Mouse (Mus musculus) telencephalon, adult 2 months (tissue): ENCODE results near the gene Ppp2r3a.

Experiments
- DNase-seq: peaks from one replicate; pipeline ENCODE4 v3.0.0-alpha.2; 2011; ENCODE audit warnings: low read depth, low spot score

The Ppp2r3a gene

DNA sequence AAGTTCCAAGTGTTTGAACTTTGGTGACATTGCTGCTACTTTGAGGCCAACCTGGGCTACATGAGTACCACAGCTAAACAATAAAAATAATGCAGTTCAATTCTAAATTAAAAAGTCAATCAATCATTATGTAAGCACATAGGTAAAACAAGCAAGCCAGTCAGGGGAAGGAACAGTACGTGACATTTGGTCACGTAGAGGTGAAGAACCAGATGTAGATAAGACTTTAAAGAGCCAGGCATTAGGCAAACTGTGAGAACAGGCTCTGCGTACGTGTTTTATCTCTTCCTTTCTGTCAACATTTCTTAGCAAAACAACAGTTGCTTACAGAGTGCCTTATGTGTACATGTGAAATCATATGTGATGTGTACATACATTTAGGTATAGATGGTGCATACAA, 946 bp upstream of the Ppp2r3a start:
- DNase-seq = no peak

DNA sequence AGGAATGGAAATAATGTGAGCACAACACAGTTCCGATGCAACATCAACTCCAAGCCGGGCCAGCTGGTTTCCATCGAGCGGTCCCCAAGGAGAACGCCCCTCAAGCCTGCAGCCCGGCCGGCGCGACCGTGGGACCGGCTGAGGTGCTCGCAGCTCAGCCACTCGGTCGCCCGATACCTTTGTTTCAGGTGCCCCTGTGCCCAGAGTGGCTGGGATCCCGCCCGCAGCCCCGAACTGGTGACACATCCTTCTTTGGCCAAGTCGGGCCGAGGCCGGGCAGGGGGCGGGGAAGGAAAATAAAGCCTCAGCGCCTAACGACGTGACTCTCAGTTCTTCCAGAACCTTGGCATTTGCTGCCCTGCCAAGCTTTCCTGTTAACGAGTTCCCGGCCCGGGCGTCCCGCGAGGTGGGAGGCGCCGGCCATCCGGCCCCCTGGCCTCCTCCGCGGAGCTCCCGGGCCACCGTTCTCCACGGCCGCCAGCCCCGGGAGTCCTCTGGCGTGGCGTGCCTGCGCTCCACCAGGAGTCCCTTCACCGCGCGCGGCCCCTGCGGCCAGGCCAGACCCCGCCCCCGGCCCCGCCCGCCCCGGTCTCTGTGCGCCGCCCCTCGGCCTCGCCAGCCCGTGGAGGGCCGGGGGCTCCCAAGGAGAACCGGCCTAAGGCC, 483 bp downstream of the Ppp2r3a start:
- no peak for DNase-seq

DNA sequence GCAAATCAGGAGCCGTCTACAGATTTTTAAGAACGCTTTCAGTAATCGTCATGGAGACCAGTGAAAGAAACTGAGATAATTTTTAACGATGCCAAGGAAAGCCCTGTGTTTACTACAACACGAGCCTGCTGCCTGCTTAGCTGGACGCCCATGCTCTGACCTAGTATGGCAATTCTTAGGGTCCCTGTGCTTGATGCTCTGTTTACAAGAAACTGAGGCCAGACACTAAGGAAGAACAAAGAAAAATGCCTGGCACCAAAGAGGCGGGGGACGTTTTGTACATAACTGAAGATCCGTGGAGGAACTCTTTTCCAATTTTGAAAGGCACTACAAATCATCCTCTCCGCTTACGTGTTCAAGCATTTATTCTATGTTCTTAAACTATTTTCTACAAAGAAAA, 1.1 kb downstream of the Ppp2r3a start:
- no peak for DNase-seq

DNA sequence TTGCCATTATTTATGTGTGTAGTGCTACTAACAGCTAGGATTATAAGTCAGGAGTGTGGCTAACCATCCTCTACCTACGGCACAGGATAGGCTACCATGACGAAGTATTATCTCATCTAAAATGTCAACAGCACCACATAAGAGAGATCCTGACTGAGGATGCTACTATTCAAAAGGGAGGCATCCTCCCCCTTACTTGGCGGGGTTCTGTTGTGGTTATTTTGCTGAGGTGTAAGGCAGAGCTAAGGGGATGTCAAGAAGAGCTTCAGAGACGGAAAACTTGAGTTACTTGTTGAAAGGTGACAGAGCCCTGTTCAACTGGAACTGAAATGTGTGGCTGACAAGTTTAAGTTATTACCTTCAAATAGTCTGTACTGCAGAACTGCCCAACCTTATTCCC, 2.0 kb downstream of the Ppp2r3a start:
- no peak for DNase-seq

DNA sequence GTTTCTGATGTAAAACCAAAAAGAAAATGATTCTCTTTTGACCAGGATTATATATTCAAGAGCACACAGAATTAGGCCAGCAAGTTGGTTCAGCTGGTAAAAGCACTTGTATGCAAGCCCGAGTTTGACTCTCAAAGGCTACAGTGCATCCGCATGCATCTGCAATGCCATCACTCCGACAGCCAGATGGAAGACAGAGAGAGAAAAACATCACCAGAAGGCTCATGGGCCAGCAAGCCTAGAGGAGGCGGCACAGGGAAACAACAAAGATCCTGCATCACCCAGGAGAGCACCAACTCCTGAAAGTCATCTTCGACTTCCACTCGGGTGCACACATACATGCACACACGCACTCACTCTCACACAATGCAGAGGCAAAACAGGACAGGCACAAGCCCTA, 4.1 kb downstream of the Ppp2r3a start:
- peak; percentile 17 for DNase-seq

DNA sequence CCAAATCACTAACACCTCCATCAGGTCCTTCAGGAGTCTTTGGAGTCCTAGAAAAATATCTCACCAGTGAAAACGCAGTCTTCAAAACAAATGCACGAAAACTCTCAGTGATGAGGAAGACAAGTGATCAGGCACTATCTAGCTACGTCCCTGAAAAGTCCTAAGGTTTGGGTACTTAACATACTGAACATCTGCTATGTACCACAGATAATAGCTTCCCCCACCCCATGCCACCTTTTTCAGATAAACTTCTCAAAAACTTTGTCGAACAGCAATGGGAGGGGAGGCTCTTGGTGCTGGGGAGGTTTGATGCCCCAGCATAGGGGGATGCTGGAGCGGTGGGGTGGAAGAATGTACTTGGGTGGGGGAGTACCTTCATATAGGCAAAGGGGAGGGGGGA, 6.1 kb downstream of the Ppp2r3a start:
- DNase-seq = no peak

DNA sequence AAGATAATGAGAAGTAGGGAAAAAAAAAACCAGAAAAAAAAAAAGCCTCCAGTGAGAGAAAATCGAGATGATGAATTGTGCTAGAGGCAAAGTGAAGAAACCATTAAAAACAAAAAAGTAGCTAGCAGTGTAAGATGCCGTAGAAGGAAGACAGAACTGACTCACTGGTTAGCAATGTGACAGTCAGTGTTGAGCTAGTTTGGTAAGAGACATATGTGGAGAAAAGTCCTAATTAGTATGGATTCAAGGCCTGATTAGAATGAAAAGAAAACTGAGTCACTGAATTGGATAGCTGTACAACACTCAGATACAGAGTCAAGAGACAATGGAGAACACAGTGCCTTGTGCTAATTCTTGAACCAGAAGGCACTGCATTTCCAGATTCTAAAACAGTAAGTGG, 7.9 kb downstream of the Ppp2r3a start:
- no peak for DNase-seq

DNA sequence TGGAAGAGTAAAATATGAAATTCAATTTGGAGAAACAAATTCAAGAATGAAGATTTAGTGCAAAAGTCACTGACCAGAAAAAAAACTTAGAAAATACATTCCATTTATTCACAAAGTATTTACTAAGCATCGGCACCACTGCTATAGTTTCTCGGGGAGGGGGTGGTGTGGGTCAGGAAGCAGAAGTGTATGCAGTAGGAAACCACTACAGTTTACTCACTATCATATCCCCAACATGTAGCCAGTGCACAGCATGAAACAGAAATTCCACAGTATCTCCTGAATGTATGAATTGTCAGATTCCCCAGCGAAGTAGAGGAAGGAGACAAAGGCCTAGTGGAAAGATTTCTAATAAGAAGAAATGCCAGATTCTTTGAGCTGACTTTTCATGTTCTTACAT, 11.4 kb downstream of the Ppp2r3a start:
- no peak for DNase-seq

DNA sequence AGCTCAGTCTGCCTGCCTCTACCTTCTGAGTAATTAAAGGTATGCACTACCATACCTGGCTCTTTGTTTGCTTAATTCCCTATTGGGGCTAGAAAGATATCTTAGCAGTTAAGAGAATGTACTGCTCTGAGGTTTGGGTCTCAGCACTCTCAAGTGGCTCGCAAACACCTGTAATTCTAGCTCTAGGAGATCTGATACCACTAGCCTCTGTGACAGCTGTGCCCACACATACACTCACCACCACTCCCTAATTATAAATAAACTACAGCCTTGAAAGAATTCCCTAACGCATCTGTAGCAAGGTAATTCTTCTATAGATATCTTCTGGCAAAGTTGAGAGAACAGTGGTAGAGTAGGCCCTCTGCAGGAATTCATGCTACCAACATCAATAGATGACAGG, 15.8 kb downstream of the Ppp2r3a start:
- no peak for DNase-seq

DNA sequence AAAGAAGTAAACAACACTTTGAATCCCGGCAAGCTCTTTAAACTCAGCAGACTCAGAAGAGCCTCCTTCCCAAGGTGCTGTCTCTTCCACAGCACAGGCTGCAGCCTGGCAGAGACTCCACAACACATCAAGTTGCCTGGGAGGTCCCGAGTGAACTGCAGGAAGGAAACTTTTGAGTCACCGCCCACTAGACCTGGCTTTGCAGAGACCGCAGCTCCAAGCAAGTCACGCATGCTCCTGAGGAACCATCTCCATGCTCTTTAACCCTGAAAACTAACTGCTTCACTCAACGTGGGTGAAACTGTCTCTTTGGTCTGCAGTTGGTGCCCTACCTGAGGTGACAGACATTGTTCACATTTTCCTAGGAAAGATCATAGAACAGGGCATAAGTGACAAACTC, 19.6 kb downstream of the Ppp2r3a start:
- no peak for DNase-seq

DNA sequence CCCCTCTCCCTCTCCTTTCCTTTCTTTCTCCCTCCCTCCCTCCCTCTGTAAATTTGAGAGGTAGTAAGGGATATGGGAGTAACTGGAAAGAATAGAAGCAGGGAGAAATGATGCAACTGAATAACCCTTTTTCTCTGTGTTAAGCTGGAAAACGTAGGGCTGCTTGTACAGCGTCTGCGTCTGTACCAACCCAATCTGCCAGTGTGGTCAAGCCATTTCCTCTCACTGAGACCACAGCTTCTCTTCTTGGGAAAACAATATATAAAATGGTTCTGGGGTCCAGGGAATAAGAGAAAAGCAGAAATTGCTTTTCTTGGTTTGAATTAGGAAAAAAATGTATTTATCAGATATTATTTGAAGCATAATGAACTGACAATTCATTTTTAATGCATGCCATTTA, 21.6 kb downstream of the Ppp2r3a start:
- DNase-seq = no peak

DNA sequence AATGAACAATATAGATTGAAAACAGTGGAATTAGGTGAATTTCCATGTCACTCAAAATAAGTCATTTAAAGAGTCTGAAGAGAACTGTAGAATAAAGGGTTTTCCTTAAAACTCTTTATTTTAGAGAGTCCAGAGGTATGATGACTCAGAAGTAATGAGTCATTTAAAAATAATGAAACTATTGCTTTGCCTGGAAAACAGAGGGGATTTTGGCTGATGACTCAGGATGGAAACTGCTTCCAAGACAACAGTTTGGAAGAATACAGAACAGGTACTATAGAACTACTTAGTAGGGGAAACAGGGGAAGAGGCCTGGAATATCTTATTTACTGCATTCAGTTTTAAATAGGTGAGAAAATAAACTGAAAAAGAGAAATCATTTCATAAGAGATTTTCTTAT, 22.7 kb downstream of the Ppp2r3a start:
- DNase-seq = no peak

DNA sequence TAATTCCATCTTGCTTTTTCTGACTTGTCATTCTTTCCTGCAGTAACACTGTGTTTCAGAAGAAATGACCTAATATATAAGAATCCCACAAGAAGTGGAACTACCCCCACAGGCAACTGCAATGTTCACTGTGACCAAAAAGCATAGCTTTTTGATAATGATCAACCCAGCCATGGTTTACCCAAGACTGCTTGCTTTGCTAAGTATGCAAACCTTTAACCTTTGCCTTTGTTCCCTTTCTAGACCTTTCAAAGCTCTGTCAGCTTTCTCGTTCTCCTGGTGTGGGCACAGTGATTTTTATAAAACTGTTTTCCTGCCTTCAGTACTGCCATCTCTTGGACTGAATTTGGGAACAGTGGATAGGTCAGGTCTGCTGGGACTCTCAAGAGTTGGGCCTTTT, 43.6 kb downstream of the Ppp2r3a start:
- no peak for DNase-seq

DNA sequence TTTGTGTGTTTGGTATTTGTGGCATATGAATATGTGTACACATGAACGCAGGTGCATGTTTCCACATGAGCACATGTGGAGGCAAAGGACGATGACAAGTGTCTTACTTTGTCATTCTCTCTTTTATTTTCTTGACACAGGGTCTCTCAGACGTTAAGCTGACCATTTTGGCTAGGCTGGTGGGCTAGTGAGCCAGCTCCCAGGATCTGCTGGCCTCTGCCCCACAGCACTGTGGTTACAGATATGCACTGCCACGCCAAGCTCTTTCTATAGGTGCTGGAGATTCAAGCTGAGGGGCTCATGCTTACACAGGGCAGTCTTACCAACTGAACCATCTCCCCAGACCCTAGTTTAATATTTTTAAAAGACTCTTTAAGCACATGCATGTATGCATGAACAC, 45.1 kb downstream of the Ppp2r3a start:
- DNase-seq = no peak

DNA sequence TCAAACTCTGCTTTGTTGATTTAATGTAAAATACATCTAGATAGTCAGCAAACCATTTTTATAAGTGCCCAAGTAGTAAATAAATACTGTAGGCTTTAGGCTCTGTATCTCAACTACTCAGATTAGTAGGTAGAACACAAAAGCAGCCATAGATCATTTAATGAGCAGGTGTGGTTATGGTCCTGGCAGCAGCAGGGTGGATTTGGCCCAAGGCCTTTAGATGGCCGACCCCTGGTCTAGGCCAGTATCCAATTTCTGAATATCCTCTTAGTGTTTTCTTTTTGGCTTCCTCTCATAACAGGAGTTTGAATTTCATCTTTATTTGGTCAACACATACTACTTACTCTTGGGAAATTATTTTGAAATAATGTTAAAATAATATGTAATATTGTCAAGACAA, 46.4 kb downstream of the Ppp2r3a start:
- DNase-seq = no peak

DNA sequence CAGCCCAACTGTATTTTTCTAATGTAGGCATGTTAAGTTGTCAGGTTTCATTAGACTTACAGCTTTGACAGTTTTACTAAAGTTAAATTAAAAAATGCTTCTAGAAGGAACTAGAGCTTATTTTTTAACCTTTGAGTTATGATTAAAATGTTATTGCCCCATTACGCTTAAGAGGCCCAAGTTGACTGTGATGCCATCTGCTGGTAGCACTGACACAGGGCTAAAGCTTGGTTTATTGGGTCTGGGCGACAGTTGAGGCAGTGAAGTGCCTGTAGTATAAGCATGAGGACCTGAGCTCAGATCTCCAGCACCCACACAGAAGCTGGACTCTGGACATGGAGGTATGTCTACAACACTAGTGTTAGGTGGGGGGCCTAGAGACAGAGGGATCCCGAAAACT, 47.5 kb downstream of the Ppp2r3a start:
- no peak for DNase-seq

DNA sequence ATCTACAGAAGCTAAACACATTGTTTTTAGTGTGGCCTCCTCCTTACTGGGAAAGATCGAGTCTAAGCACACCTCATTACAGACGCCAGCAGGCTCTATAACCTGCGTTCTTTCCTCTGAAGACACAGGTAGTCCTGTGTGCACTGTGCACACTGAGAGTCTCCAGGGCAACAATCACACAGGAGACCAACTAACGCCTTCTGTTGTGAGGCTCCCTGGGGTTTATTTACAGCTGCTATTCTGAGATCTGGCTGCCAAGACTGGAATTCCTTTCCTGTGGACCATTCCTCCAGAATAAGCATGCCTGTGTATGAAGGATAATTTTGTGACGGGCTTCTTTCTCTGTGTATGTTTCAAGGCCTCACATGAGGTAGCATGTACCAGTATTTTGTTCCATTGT, 51.0 kb downstream of the Ppp2r3a start:
- DNase-seq = no peak

DNA sequence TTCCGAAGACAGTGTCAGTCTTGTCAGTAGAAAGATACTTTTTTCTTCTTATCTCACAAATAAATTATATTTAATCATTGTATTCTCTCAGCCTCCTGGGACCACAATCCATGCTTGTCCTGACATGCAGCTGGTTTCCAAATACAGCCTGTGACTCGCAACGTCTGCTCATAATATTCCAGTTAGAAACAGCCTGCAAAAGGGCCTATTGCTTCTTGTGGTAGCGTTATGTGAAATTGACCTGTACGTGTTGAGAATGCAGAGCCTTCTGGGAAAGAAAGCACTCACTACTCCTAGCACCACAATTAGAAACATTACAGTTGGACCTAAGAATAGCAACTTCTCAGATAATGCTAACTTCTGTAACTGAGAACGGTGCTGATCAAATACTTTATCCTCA, 52.8 kb downstream of the Ppp2r3a start:
- DNase-seq = no peak

DNA sequence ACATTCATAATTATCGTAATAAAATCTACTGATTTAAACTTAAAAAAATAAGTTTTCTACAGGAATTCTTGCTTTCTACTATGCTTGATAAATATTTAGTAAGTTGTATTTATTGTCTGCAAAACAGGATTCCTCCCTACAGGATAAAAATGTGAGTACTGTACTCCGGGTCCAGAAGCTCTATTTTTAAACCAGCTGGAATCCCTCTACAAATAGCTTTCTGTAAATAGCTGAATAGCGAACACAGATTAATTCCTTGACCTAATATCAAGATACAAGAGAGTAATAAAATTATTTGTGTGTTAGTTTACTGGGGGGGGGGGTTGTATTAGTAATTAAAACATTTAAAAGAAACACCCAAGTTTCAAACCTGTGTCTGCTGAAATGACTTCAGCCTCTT, 53.3 kb downstream of the Ppp2r3a start:
- no peak for DNase-seq

DNA sequence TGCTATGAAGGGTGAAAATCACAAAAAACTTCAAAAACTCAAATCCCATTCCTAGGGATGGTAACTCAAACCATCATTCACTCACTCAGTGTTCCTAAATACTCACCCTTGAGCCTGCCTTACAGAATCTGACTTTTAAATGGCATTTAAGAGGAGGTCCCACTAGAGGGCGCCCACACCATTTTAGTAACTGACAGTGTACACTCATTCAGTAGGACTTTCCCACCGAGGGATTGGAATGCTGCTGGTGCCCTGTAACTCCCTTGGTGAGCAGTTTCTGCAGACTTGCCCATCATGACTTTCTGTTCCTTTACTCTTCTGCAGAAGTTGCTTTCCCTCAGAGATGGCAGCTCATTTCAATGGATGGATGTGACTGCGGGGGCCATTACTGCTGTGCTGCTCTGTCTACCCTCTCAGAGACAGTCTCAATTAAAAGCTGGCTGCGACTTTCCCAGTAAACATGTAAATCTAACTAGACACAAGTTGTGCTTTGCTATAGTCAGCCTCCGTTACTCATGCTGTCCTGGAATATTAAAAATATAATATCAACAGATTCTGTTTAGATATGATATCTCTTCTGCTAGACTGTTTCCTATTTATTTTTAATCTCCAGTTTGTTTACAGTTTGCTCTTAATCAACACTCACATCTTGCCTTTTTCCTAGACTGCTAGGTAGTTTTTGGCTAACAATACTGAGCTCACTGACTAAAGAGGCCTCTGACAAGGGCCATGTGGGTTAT, 69.5 kb downstream of the Ppp2r3a start:
- peak; percentile 84 for DNase-seq

DNA sequence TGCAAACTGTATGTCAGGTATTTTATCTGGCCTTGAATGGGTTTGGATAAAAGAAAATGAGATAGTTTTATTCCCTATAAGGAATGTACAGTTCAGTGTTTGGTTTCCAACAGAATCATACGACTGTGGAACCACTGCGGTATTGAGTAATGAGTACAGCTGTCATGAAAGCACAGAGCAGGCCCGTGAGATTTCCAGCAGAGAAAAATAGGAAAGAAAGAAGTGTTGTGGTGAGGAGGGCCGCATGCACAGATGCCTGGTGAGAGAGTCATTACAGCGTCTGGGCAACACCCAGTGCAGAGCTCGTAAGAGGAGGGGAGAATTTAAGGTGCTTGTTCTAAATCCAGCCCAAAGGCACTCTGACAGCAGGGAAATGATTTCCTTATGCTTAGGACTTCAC, 70.3 kb downstream of the Ppp2r3a start:
- no peak for DNase-seq

DNA sequence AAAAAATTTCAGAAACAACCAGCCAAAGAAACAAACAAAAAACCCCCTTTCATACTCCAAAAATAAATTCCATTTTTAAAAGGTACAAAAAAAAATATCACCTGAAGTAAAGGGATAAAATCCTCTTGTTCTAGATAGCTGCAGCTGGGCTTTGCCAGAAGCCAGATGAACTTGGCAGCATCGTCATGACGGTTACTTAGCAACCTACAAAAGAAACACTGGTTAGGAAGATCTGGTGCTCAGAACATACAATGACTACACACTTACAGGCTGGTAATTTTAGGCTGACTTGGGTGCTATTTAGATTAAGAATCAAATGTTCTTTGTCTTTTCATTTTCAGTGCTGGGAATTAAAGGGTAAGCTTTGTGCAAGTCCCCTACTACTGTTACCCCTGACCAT, 71.4 kb downstream of the Ppp2r3a start:
- peak; percentile 77 for DNase-seq

DNA sequence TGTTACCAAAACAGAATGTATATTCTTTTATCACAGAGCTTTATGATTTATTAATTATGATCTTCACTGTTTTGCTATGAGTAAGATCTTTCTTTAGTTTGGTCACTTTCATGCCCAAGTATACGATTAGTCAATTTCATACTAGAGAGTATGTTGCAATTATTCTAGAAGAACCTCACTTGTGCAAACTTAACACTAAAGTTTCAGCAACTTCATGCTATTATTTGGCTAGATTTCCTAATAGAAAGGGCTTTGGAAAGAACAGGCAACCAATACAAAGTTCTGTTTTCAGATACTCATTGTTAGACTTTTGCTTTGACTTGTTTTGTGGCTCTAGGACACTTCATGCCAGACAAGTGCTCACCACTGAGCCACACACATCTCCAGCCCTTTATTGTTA, 91.0 kb downstream of the Ppp2r3a start:
- no peak for DNase-seq

DNA sequence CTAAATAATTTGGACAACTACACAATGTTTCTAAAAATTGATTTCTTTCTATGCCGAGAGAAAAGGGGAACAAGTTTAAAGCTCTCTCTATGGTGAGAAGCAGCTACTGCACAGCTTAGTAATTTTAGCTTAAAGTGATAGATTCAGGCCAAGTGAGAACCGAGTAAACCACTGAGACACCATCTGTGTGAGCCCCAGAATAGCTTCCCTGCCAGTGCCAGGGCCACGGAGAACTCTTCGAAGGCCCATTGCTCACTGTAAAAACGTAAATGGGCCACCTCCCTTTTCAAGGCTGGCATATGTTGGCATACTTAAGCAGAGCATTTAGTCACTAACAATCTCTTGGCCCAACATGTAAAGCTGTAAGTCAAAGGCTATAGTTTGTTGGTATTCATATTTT, 91.5 kb downstream of the Ppp2r3a start:
- DNase-seq = peak; percentile 93
